Mouse (Mus musculus): ENCODE results near the gene Cdc20b. TPM values are rescaled to one million over a fixed set of nuclear protein-coding genes. Genes with fewer than 3 reads are reported as not detected.

Cdc20b gene
- polyA plus RNA-seq, 1 experiment from 2014 or later, result not detected

DNA sequence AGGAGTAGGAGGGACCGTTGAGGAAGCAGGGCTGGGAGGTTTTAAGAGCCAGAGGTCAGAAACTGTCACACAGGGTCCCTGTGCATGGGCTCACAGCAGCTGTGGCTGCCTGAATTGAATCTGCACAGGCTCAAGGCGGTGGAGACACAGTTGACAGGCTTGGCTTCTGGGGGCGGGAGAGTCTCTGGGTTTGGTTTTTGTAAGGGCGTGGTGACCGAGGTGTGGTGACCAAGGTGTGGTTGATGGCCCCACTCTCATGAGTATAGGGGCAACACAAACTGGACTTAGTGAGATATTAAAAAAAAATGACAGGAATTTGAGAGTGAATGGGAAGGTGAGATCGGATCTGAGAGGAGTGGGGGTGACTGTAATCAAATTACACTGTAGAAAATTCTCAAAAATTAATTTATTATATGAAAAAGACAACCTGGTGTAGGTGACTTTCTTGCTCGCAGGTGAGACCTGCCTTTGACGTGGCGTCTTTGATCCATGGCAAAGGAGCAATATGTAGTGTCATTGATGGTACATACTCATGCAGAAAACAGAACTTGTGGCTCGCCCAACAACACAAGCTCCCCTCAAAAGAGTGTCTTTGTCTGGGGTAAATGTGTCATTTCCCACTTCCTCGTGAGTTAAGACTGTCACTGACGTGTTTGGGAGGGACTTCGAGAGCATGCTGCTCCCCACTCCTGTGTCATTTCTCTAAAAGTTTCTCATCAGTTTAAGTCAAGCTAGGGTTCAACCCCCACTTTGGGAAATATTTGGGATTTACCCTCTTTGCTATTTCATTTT, 52.5 kb downstream of the Cdc20b start:
- Histone ChIP-seq H3K27me3 (ENCODE audit: insufficient read depth, low read length) (no peaks in the 10 kb centered on the region), H3K4me2 (ENCODE audit: low read depth, low read length) (no peak overlapping the region), H3K4me1 (ENCODE audit: insufficient read depth) (no peaks in the 10 kb centered on the region), H3K36me3 (replicated peaks; ENCODE audit: insufficient read depth, low read length) (no peaks in the 10 kb centered on the region), H3K4me3 (ENCODE audit: low read depth, low read length) (no peak overlapping the region), H3K9me3 (ENCODE audit: low read length) (no peaks in the 10 kb centered on the region), H3K27ac (ENCODE audit: low read depth) (no peak overlapping the region), H3K9ac (replicated peaks) (no peak overlapping the region)
- WGBS (ENCODE audit: insufficient replicate concordance), result 67% methylated on average over 13 of the region's 13 CpGs
- ATAC-seq (no peak), DNase-seq (no peak)
- TF ChIP-seq CTCF (IDR thresholded peaks at IDR 0.05; ENCODE audit: low read depth) (no peak), EP300 (IDR thresholded peaks at IDR 0.05; ENCODE audit: low read depth) (no peak)

DNA sequence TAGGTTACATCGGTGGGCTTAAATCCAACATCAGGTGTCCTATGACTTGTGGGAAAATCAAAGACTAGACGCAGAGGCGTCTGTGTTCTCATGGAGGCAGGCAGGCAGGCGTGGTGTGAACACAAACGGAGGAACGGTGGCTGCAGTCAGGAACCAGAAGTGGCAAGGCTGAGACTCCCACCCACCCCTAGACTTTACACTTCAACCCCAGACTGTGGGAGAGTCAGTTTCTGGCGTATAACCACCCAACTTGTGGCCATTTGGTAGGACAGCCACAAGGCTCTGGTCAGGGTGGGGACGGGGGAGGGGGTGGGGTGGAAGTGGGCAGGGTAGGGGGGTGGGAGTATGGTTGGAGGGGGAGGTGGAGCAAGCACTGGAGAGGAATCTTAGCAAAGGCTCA, 55.6 kb downstream of the Cdc20b start:
- TF ChIP-seq EP300 (IDR thresholded peaks at IDR 0.05; ENCODE audit: low read depth) (no peak), CTCF (IDR thresholded peaks at IDR 0.05; ENCODE audit: low read depth) (no peak)
- no peaks in the 10 kb centered on the region for H3K36me3 ChIP-seq (replicated peaks; ENCODE audit: insufficient read depth, low read length)
- H3K4me2 ChIP-seq (ENCODE audit: low read depth, low read length), result no peak overlapping the region
- 70% methylated on average over 8 of the region's 8 CpGs for WGBS (ENCODE audit: insufficient replicate concordance)
- H3K27ac ChIP-seq (ENCODE audit: low read depth), result no peak overlapping the region
- no peak overlapping the region for H3K4me3 ChIP-seq (ENCODE audit: low read depth, low read length)
- no peaks in the 10 kb centered on the region for H3K4me1 ChIP-seq (ENCODE audit: insufficient read depth)
- ATAC-seq (no peak), DNase-seq (no peak)
- H3K27me3 ChIP-seq (ENCODE audit: insufficient read depth, low read length), result no peaks in the 10 kb centered on the region
- H3K9me3 ChIP-seq (ENCODE audit: low read length), result no peaks in the 10 kb centered on the region
- no peak overlapping the region for H3K9ac ChIP-seq (replicated peaks)

DNA sequence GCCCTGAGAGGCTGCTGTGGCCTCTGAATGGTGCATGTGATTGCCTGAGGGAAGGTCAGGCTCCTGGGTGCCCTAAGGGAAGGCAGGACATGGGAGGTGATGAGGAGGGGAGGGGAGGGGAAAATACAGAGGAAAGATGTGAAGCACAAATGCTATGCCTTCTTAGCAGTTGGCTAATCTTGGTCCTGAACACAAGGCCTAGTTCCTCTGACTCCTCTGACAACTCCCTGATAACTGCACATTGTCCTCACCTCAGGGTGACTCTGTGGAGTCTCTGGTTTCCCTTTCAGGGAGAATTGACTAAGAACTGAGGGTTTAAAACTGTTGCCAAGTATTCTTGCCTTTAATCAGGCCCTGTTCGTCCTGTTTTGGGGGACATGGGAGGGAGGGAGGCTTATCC, 59.7 kb downstream of the Cdc20b start:
- H3K9ac ChIP-seq (replicated peaks), result no peak overlapping the region
- no peak for DNase-seq
- no peak for ATAC-seq
- no peaks in the 10 kb centered on the region for H3K36me3 ChIP-seq (replicated peaks; ENCODE audit: insufficient read depth, low read length)
- no peak overlapping the region for H3K27ac ChIP-seq (ENCODE audit: low read depth)
- H3K4me2 ChIP-seq (ENCODE audit: low read depth, low read length), result no peak overlapping the region
- H3K27me3 ChIP-seq (ENCODE audit: insufficient read depth, low read length), result no peaks in the 10 kb centered on the region
- TF ChIP-seq CTCF (IDR thresholded peaks at IDR 0.05; ENCODE audit: low read depth) (no peak), EP300 (IDR thresholded peaks at IDR 0.05; ENCODE audit: low read depth) (no peak)
- no peak overlapping the region for H3K4me3 ChIP-seq (ENCODE audit: low read depth, low read length)
- WGBS (ENCODE audit: insufficient replicate concordance), result 77% methylated on average over 1 of the region's 1 CpGs
- H3K4me1 ChIP-seq (ENCODE audit: insufficient read depth), result no peaks in the 10 kb centered on the region
- H3K9me3 ChIP-seq (ENCODE audit: low read length), result no peaks in the 10 kb centered on the region

DNA sequence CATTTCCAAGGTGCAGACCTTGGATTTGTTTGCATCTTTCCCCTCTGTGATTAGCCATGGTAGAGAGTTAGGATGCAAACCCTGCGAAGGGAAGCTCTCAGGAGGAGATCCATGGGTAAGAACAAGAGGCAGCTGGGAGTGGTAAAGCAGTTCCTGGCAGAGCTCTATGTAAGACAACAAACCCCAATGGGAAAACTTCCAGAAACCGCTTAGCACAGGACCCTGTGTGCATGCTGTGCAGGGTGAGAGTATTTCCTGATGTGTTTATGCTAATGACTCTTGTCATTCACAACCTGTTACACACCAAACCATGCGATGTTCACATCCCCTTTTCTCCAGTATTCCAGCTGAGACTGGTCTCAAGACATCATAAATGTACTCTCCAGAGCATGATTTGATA, 62.1 kb downstream of the Cdc20b start:
- Histone ChIP-seq H3K27me3 (ENCODE audit: insufficient read depth, low read length) (no peaks in the 10 kb centered on the region), H3K4me1 (ENCODE audit: insufficient read depth) (no peaks in the 10 kb centered on the region), H3K4me3 (ENCODE audit: low read depth, low read length) (no peak overlapping the region), H3K4me2 (ENCODE audit: low read depth, low read length) (no peak overlapping the region), H3K9me3 (ENCODE audit: low read length) (no peaks in the 10 kb centered on the region), H3K36me3 (replicated peaks; ENCODE audit: insufficient read depth, low read length) (no peaks in the 10 kb centered on the region), H3K9ac (replicated peaks) (no peak overlapping the region), H3K27ac (ENCODE audit: low read depth) (no peak overlapping the region)
- no peak for ATAC-seq
- TF ChIP-seq CTCF (IDR thresholded peaks at IDR 0.05; ENCODE audit: low read depth), result no peak
- TF ChIP-seq EP300 (IDR thresholded peaks at IDR 0.05; ENCODE audit: low read depth), result no peak
- 67% methylated on average over 3 of the region's 3 CpGs for WGBS (ENCODE audit: insufficient replicate concordance)
- DNase-seq, result no peak

DNA sequence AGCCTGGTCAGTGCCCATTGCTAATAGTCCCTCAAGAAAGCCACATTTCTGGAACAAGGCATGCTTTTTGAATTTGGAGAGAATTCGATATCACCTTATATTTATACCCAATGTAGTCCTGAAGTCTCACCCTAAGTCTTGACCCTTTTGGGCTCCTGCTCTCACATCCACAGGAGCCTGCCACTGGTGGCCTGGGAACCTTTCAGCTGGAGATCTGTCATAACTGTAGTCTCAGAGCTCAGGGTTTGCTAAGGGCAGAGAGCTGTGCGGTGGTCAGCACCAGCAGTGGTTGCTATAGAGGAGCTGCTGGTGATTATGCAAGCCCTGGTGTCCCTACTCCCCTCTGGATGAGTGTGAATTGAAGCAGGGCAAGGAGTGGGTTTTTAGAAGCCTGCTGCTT, 63.5 kb downstream of the Cdc20b start:
- TF ChIP-seq EP300 (IDR thresholded peaks at IDR 0.05; ENCODE audit: low read depth) (no peak), CTCF (IDR thresholded peaks at IDR 0.05; ENCODE audit: low read depth) (no peak)
- Histone ChIP-seq H3K9ac (replicated peaks) (no peak overlapping the region), H3K4me3 (ENCODE audit: low read depth, low read length) (no peak overlapping the region), H3K4me1 (ENCODE audit: insufficient read depth) (no peaks in the 10 kb centered on the region), H3K27ac (ENCODE audit: low read depth) (no peak overlapping the region), H3K4me2 (ENCODE audit: low read depth, low read length) (no peak overlapping the region), H3K36me3 (replicated peaks; ENCODE audit: insufficient read depth, low read length) (no peaks in the 10 kb centered on the region), H3K27me3 (ENCODE audit: insufficient read depth, low read length) (no peaks in the 10 kb centered on the region), H3K9me3 (ENCODE audit: low read length) (no peaks in the 10 kb centered on the region)
- 78% methylated on average over 2 of the region's 2 CpGs for WGBS (ENCODE audit: insufficient replicate concordance)
- DNase-seq, result no peak
- ATAC-seq, result no peak

DNA sequence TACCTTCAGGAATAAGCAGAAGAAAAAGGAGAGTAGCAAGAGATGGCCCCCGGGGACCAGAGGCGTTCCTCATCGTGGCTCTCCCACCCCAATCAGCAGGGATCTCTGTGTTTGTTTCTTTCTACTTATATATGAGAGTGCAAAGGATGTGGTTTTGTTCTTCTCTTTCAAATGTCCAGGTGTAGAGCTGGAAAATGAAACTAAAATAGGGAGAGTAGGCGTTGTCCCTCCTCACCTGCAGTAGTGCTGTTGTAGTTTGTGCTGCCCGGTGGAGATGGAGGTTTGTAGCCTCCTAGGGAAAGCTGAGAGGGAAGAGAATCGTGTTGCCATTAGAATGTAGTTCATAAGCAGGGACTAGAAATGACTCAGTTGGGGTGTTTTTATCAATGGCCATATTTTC, 66.0 kb downstream of the Cdc20b start, which contains the start of gene Gzma:
Gene Gzma, minus strand, starts transcription at position 103 of the 400 bp plus-strand sequence.
- H3K4me2 ChIP-seq (ENCODE audit: low read depth, low read length), result no peak within 1 kb of the TSS
- H3K27me3 ChIP-seq (ENCODE audit: insufficient read depth, low read length), result no peaks in the 10 kb centered on the region
- H3K36me3 ChIP-seq (replicated peaks; ENCODE audit: insufficient read depth, low read length), result no peaks in the 10 kb centered on the region
- DNase-seq (no peak), ATAC-seq (no peak)
- no peak within 1 kb of the TSS for H3K4me3 ChIP-seq (ENCODE audit: low read depth, low read length)
- H3K27ac ChIP-seq (ENCODE audit: low read depth), result no peak within 1 kb of the TSS
- TF ChIP-seq EP300 (IDR thresholded peaks at IDR 0.05; ENCODE audit: low read depth), result no peak
- TF ChIP-seq CTCF (IDR thresholded peaks at IDR 0.05; ENCODE audit: low read depth), result no peak
- 72% methylated on average over 6 of the region's 6 CpGs for WGBS (ENCODE audit: insufficient replicate concordance)
- H3K9ac ChIP-seq (replicated peaks), result no peak within 1 kb of the TSS
- H3K9me3 ChIP-seq (ENCODE audit: low read length), result no peaks in the 10 kb centered on the region
- H3K4me1 ChIP-seq (ENCODE audit: insufficient read depth), result no peaks in the 10 kb centered on the region

Measured in liver, postnatal 0 days (tissue).